8 mouse cellular contexts compared by ENCODE assay signal in the genomic region with DNA sequence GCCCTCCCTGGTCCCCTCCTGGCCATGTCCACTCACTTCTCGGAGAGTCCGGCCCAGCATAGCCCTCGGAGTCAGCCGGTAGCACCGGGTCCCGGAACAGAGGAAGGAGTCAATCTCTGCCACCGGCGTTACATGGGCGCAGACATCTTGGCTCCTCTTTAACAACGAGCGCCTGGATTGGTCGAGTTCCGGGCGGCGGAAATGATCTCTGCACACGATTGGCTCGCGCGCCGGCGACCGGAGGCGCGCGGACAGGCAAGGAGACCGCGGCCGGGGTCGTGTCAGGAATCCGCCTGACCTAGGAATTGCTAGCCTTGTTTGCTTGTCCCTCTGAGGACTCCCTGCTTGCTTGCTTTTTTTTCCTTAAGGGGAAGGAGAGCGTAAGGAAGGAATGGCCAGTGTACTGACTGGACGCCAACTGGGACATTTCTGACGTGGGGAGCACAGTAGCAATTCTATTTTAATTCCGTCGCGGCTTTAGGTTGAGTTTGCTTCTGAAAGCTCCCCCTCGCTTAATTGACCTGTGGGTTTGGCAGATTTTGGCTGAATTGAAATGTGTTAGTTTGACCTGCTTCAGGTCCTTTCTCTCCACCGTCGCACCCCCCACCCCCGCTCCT. TPM values are rescaled to one million over a fixed set of nuclear protein-coding genes. Genes with fewer than 3 reads are reported as not detected.
A peak's percentile ranks its signal among the peaks of the same experiment; 100 is the strongest.
DNase-seq lines count a peak whose midpoint lies in the region; ATAC-seq lines count a peak whose summit lies in the region.

A gene (minus strand): TSS at position 168 of the 617 bp plus-strand sequence.
A gene (plus strand): TSS at position 230 of the 617 bp plus-strand sequence.

- H3K9me3 ChIP-seq in heart, embryonic 13.5 days = no peaks in the 10 kb centered on the region
- no peaks in the 10 kb centered on the region for H3K9me3 ChIP-seq in liver, embryonic 12.5 days (replicated peaks)
- no peaks in the 10 kb centered on the region for H3K9me3 ChIP-seq in stomach, embryonic 15.5 days

- H3K4me3 ChIP-seq in brown adipose tissue, adult 24 weeks (ENCODE audit: insufficient read depth, low read depth, low read length) = peak within 1 kb of the TSS; percentile 73
- peak within 1 kb of the TSS; percentile 80 for H3K4me3 ChIP-seq in heart, embryonic 13.5 days
- H3K4me3 ChIP-seq in liver, embryonic 12.5 days = peak within 1 kb of the TSS; percentile 72
- H3K4me3 ChIP-seq in stomach, embryonic 15.5 days (replicated peaks) = peak within 1 kb of the TSS; percentile 83

- ATAC-seq in heart, embryonic 13.5 days (ENCODE audit: extremely low read depth, insufficient number of reproducible peaks, low FRiP score, low TSS enrichment) = peak; percentile 88
- peak; percentile 94 for ATAC-seq in liver, embryonic 12.5 days
- ATAC-seq in stomach, embryonic 15.5 days (ENCODE audit: insufficient read depth, low FRiP score, low read depth) = peak; percentile 94

- peak; percentile 94 for DNase-seq in CD4-positive, CD25-positive, alpha-beta regulatory T cell, adult 2 months (ENCODE audit: low read depth, low spot score)
- peak; percentile 39 for DNase-seq in fat pad, adult 2 months (ENCODE audit: extremely low read depth, low read depth, low spot score)
- peak; percentile 96 for DNase-seq in kidney, postnatal 10 days
- DNase-seq in natural killer cell, adult 2 months (ENCODE audit: low spot score in 2 of 2) = peak; percentile 89 to 92

- peak within 1 kb of the TSS; percentile 86 for H3K9ac ChIP-seq in heart, embryonic 13.5 days
- peak within 1 kb of the TSS; percentile 77 for H3K9ac ChIP-seq in liver, embryonic 12.5 days
- H3K9ac ChIP-seq in stomach, embryonic 15.5 days = peak within 1 kb of the TSS; percentile 48

- no peaks in the 10 kb centered on the region for H3K4me1 ChIP-seq in brown adipose tissue, adult 24 weeks (ENCODE audit: control insufficient read depth, insufficient read depth, insufficient read length, low read length)
- peaks cover 22% of the 10 kb centered on the region for H3K4me1 ChIP-seq in heart, embryonic 13.5 days
- H3K4me1 ChIP-seq in liver, embryonic 12.5 days = peaks cover 17% of the 10 kb centered on the region
- peaks cover 7% of the 10 kb centered on the region; the same call in 1 of the 2 replicates for H3K4me1 ChIP-seq in stomach, embryonic 15.5 days

- H3K27me3 ChIP-seq in heart, embryonic 13.5 days (replicated peaks) = no peaks in the 10 kb centered on the region
- no peaks in the 10 kb centered on the region for H3K27me3 ChIP-seq in liver, embryonic 12.5 days (replicated peaks)
- H3K27me3 ChIP-seq in stomach, embryonic 15.5 days (replicated peaks) = no peaks in the 10 kb centered on the region

- H3K4me2 ChIP-seq in heart, embryonic 13.5 days = peak within 1 kb of the TSS; percentile 73
- H3K4me2 ChIP-seq in liver, embryonic 12.5 days = peak within 1 kb of the TSS; percentile 85
- H3K4me2 ChIP-seq in stomach, embryonic 15.5 days = peak within 1 kb of the TSS; percentile 61

- peaks cover 11% of the 10 kb centered on the region; the same call in 1 of the 2 replicates for H3K36me3 ChIP-seq in heart, embryonic 13.5 days
- H3K36me3 ChIP-seq in liver, embryonic 12.5 days = no peaks in the 10 kb centered on the region
- no peaks in the 10 kb centered on the region for H3K36me3 ChIP-seq in stomach, embryonic 15.5 days

- under 1% methylated on average over 40 of the region's 40 CpGs for WGBS in heart, embryonic 13.5 days
- WGBS in liver, embryonic 12.5 days (ENCODE audit: insufficient replicate concordance) = under 1% methylated on average over 40 of the region's 40 CpGs
- under 1% methylated on average over 40 of the region's 40 CpGs for whole genome bisulfite sequencing in stomach, embryonic 15.5 days

- H3K27ac ChIP-seq in brown adipose tissue, adult 24 weeks (replicated peaks; ENCODE audit: low read depth, low read length) = peak within 1 kb of the TSS; percentile 93
- H3K27ac ChIP-seq in heart, embryonic 13.5 days (replicated peaks) = peak within 1 kb of the TSS; percentile 88
- peak within 1 kb of the TSS; percentile 61 for H3K27ac ChIP-seq in liver, embryonic 12.5 days
- peak within 1 kb of the TSS; percentile 68; the same call in 1 of the 2 replicates for H3K27ac ChIP-seq in stomach, embryonic 15.5 days

RNA-seq across cellular contexts. Expression of the first gene that starts in this region (rescaled TPM):
- polyA plus RNA-seq in brown adipose tissue, adult 24 weeks (2012; ENCODE audit: insufficient read depth, insufficient read length, missing spikeins) = 12.4 and 25.7 TPM in 2 replicates
- polyA plus RNA-seq in heart, embryonic 13.5 days (2015; fragmentation: Nextera tagmentation; extraction: Ambion mirVana) = 23.6 and 24.5 TPM in 2 replicates
- 12.0 and 12.7 TPM in 2 replicates for polyA plus RNA-seq in liver, embryonic 12.5 days (2016; fragmentation: Nextera tagmentation; extraction: Ambion mirVana)
- polyA plus RNA-seq in stomach, embryonic 15.5 days (2015; fragmentation: Nextera tagmentation; extraction: Ambion mirVana) = 18.5 and 18.9 TPM in 2 replicates

RNA-seq across cellular contexts. Expression of the second gene that starts in this region (rescaled TPM):
- 41.7 and 45.4 TPM in 2 replicates for polyA plus RNA-seq in brown adipose tissue, adult 24 weeks (2012; ENCODE audit: insufficient read depth, insufficient read length, missing spikeins)
- 22.9 and 28.8 TPM in 2 replicates for polyA plus RNA-seq in heart, embryonic 13.5 days (2015; fragmentation: Nextera tagmentation; extraction: Ambion mirVana)
- 18.4 and 18.5 TPM in 2 replicates for polyA plus RNA-seq in liver, embryonic 12.5 days (2016; fragmentation: Nextera tagmentation; extraction: Ambion mirVana)
- 11.8 and 14.7 TPM in 2 replicates for polyA plus RNA-seq in stomach, embryonic 15.5 days (2015; fragmentation: Nextera tagmentation; extraction: Ambion mirVana)

Comparison
In these comparisons a context has a peak if more than half of its experiments do, and no peak if none do; other contexts are left out.
1. Peak in every context shown above with its lines: DNase-seq, ATAC-seq, H3K4me3 ChIP-seq and H3K27ac ChIP-seq.
2. DNase-seq: peak in every context shown above with its lines; median percentile 96 in kidney, postnatal 10 days; 94 in CD4-positive, CD25-positive, alpha-beta regulatory T cell, adult 2 months; 90 in natural killer cell, adult 2 months; 39 in fat pad, adult 2 months.